Mouse (Mus musculus): ENCODE data around the gene Mmp7.

- TF ChIP-seq POLR2A (IDR thresholded peaks at IDR 0.05; ENCODE audit: low read depth, low read length) (no peak), CTCF (IDR thresholded peaks at IDR 0.05; ENCODE audit: borderline replicate concordance, insufficient read depth, low read length) (no peak)
These were observed at the start of gene Mmp7 for GRCm38 (mm10) chr9:7691790-7692189.

Measured in embryonic fibroblast, embryonic 13.5 days (primary cell).